Mouse (Mus musculus): ENCODE results near the gene Tmem151a.
A peak's percentile ranks its signal among the peaks of the same experiment; 100 is the strongest.
"Not testable (repeated sequence)": the region's sequence is repeated elsewhere in the genome, so short reads cannot be mapped to it uniquely, and the experiment has no call there.

The Tmem151a gene

GRCm38 (mm10) chr19:5094243-5094632 lies 8.9 kb upstream of the Tmem151a start:
- peak; percentile 82 for DNase-seq (ENCODE audit: low spot score)

GRCm38 (mm10) chr19:5093481-5094242 lies 8.3 kb upstream of the Tmem151a start:
- DNase-seq (ENCODE audit: low spot score): no peak

- DNase-seq (ENCODE audit: low spot score): no peak
Measured at GRCm38 (mm10) chr19:5092083-5092482, 6.8 kb upstream of the Tmem151a start.

- no peak for DNase-seq (ENCODE audit: low spot score)
Measured at GRCm38 (mm10) chr19:5089324-5089723, 4.0 kb upstream of the Tmem151a start.

GRCm38 (mm10) chr19:5087884-5088728 lies 2.8 kb upstream of the Tmem151a start, which contains the start of gene Yif1a:
Gene Yif1a (plus strand): TSS chr19:5088538.
- peak; percentile 97 for DNase-seq (ENCODE audit: low spot score)

GRCm38 (mm10) chr19:5086533-5086932 lies 1.2 kb upstream of the Tmem151a start:
- DNase-seq (ENCODE audit: low spot score): not testable (repeated sequence)

GRCm38 (mm10) chr19:5084834-5085144 lies 542 bp downstream of the Tmem151a start:
- no peak for DNase-seq (ENCODE audit: low spot score)

GRCm38 (mm10) chr19:5083961-5084833 lies 1.1 kb downstream of the Tmem151a start:
- DNase-seq (ENCODE audit: low spot score): no peak

- DNase-seq (ENCODE audit: low spot score): no peak
Measured at GRCm38 (mm10) chr19:5082596-5082995, 2.7 kb downstream of the Tmem151a start.

- no peak for DNase-seq (ENCODE audit: low spot score)
Measured at GRCm38 (mm10) chr19:5082005-5082404, 3.3 kb downstream of the Tmem151a start.

- no peak for DNase-seq (ENCODE audit: low spot score)
Measured at GRCm38 (mm10) chr19:5079279-5079678, 6.1 kb downstream of the Tmem151a start.

- no peak for DNase-seq (ENCODE audit: low spot score)
Measured at GRCm38 (mm10) chr19:5073518-5073917, 11.8 kb downstream of the Tmem151a start.

GRCm38 (mm10) chr19:5073028-5073427 lies 12.3 kb downstream of the Tmem151a start:
- no peak for DNase-seq (ENCODE audit: low spot score)

GRCm38 (mm10) chr19:5072389-5073019 lies 12.8 kb downstream of the Tmem151a start:
- no peak for DNase-seq (ENCODE audit: low spot score)

GRCm38 (mm10) chr19:5071545-5072369 lies 13.6 kb downstream of the Tmem151a start:
- DNase-seq (ENCODE audit: low spot score): peak; percentile 53

GRCm38 (mm10) chr19:5071077-5071476 lies 14.3 kb downstream of the Tmem151a start:
- DNase-seq (ENCODE audit: low spot score): no peak

GRCm38 (mm10) chr19:5069978-5070377 lies 15.4 kb downstream of the Tmem151a start:
- DNase-seq (ENCODE audit: low spot score): no peak

- no peak for DNase-seq (ENCODE audit: low spot score)
Measured at GRCm38 (mm10) chr19:5069486-5069885, 15.8 kb downstream of the Tmem151a start.

GRCm38 (mm10) chr19:5068570-5069234 lies 16.6 kb downstream of the Tmem151a start:
- DNase-seq (ENCODE audit: low spot score): no peak

GRCm38 (mm10) chr19:5067867-5068569 lies 17.3 kb downstream of the Tmem151a start, which contains the start of gene Cd248:
Gene Cd248 (plus strand): TSS chr19:5068078.
- no peak for DNase-seq (ENCODE audit: low spot score)

All from T-cell, adult 2 months (primary cell).